Comparison of ENCODE assay signal across 7 mouse cellular contexts in genomic region chr12:37109474-37110012, GRCm38 (mm10). TPM values are rescaled to one million over a fixed set of nuclear protein-coding genes. Genes with fewer than 3 reads are reported as not detected.
A peak's percentile ranks its signal among the peaks of the same experiment; 100 is the strongest.
DNase-seq lines count a peak whose midpoint lies in the region; ATAC-seq and TF ChIP-seq lines count a peak whose summit lies in the region.

No protein-coding gene starts in this region.

- no peak overlapping the region for H3K9ac ChIP-seq in ES-E14 (ENCODE audit: insufficient read depth, low read depth, low read length, poor library complexity, severe bottlenecking)
- H3K9ac ChIP-seq in heart, embryonic 15.5 days, result peak overlapping the region; percentile 50
- no peak overlapping the region for H3K9ac ChIP-seq in liver, embryonic 15.5 days

- H3K27me3 ChIP-seq in C2C12 (ENCODE audit: control insufficient read depth, insufficient read depth, insufficient read length), result no peaks in the 10 kb centered on the region
- H3K27me3 ChIP-seq in heart, embryonic 15.5 days, result peaks cover 41% of the 10 kb centered on the region
- H3K27me3 ChIP-seq in liver, embryonic 15.5 days, result peaks cover 40% of the 10 kb centered on the region

- WGBS in heart, embryonic 15.5 days, result 6% methylated on average over 18 of the region's 18 CpGs
- 7% methylated on average over 18 of the region's 18 CpGs for WGBS in liver, embryonic 15.5 days (ENCODE audit: insufficient replicate concordance)

- no peak for ATAC-seq in heart, embryonic 15.5 days (replicated peaks; ENCODE audit: insufficient number of reproducible peaks, insufficient read depth, low FRiP score, low read depth)
- ATAC-seq in liver, embryonic 15.5 days (ENCODE audit: insufficient read depth), result no peak

- no peak overlapping the region for H3K27ac ChIP-seq in ES-E14 (ENCODE audit: insufficient read depth, low read depth, low read length, poor library complexity, severe bottlenecking)
- peak overlapping the region; percentile 22 for H3K27ac ChIP-seq in heart, embryonic 15.5 days
- H3K27ac ChIP-seq in liver, embryonic 15.5 days (replicated peaks), result no peak overlapping the region

- in situ Hi-C loops in ES-E14 (cut with MboI; ENCODE audit: low sequenced_read_pairs in 2 of 2, unreplicated experiment in 2 of 2), result no loop called here

- TF ChIP-seq CTCF in C2C12 (IDR thresholded peaks at IDR 0.05; ENCODE audit: control insufficient read depth, insufficient read depth, insufficient read length), result no peak

- H3K79me3 ChIP-seq in C2C12 (ENCODE audit: low read depth), result no peaks in the 10 kb centered on the region

- H3K79me2 ChIP-seq in C2C12 (ENCODE audit: control insufficient read depth, insufficient read depth), result no peaks in the 10 kb centered on the region

- H3K36me3 ChIP-seq in C2C12 (ENCODE audit: control insufficient read depth, insufficient read depth), result no peaks in the 10 kb centered on the region
- H3K36me3 ChIP-seq in ES-E14 (ENCODE audit: control insufficient read depth, insufficient read depth, low read length, poor library complexity, severe bottlenecking), result no peaks in the 10 kb centered on the region
- H3K36me3 ChIP-seq in heart, embryonic 15.5 days, result no peaks in the 10 kb centered on the region
- H3K36me3 ChIP-seq in liver, embryonic 15.5 days (replicated peaks), result no peaks in the 10 kb centered on the region

- H3K4me1 ChIP-seq in ES-E14 (ENCODE audit: control insufficient read depth in 2 of 2, insufficient read depth in 2 of 2, low read length in 2 of 2, poor library complexity in 1 of 2), result peaks cover 0 to 5% of the 10 kb centered on the region in 2 experiments; a peak in 1 of 4 replicates
- H3K4me1 ChIP-seq in heart, embryonic 15.5 days (replicated peaks), result peaks cover 15% of the 10 kb centered on the region
- no peaks in the 10 kb centered on the region; the same call in 1 of the 2 replicates for H3K4me1 ChIP-seq in liver, embryonic 15.5 days (replicated peaks)

- H3K4me3 ChIP-seq in C2C12 (ENCODE audit: insufficient read depth, poor library complexity, severe bottlenecking) (no peak overlapping the region), ES-E14 (ENCODE audit: insufficient read depth in 1 of 2, low read depth in 1 of 2, low read length in 2 of 2, poor library complexity in 1 of 2, severe bottlenecking in 1 of 2) (peak overlapping the region; percentile 43 to 44; a peak in 2 of 4 replicates)
- H3K4me3 ChIP-seq in heart, embryonic 15.5 days, result peak overlapping the region; percentile 52
- H3K4me3 ChIP-seq in liver, embryonic 15.5 days (replicated peaks), result peak overlapping the region; percentile 37

- H3K9me3 ChIP-seq in ES-E14 (ENCODE audit: control insufficient read depth, insufficient read depth, low read depth, low read length), result no peaks in the 10 kb centered on the region
- no peaks in the 10 kb centered on the region for H3K9me3 ChIP-seq in heart, embryonic 15.5 days (replicated peaks)
- no peaks in the 10 kb centered on the region for H3K9me3 ChIP-seq in liver, embryonic 15.5 days (replicated peaks)

- peak overlapping the region; percentile 87 for H3K4me2 ChIP-seq in heart, embryonic 15.5 days
- peak overlapping the region; percentile 56 for H3K4me2 ChIP-seq in liver, embryonic 15.5 days

- H3ac ChIP-seq in C2C12 (ENCODE audit: control insufficient read depth, insufficient read length, low read depth), result no peak overlapping the region

- DNase-seq in ES-E14 (ENCODE audit: low read depth, low spot score), result no peak
- no peak for DNase-seq in right cerebral cortex, postnatal 4 days
- DNase-seq in thymus, adult 18-20 months, result no peak
- no peak for DNase-seq in cerebellum, adult 18-20 months

TF ChIP-seq in C2C12, 6 proteins besides CTCF, POLR2A, EP300 and RAD21:
- TF ChIP-seq MYOD1 (IDR thresholded peaks at IDR 0.05; ENCODE audit: control insufficient read depth, insufficient read length, low read depth), result no peak
- TF ChIP-seq MYOG (IDR thresholded peaks at IDR 0.05; ENCODE audit: control insufficient read depth, extremely low read depth, insufficient read length), result no peak
- TF ChIP-seq CEBPB (IDR thresholded peaks at IDR 0.05; ENCODE audit: low read depth), result peak; percentile 76

TF ChIP-seq in ES-E14, 5 proteins besides CTCF, POLR2A, EP300 and RAD21:
- TF ChIP-seq MAFK (IDR thresholded peaks at IDR 0.05; ENCODE audit: insufficient read depth, low read depth, low read length) (no peak), ZNF384 (IDR thresholded peaks at IDR 0.05; ENCODE audit: low read depth, low read length) (no peak), ZC3H11A (IDR thresholded peaks at IDR 0.05; ENCODE audit: borderline replicate concordance, low read depth, low read length) (no peak), HCFC1 (IDR thresholded peaks at IDR 0.05; ENCODE audit: borderline replicate concordance, insufficient read depth, low read length) (no peak), CHD2 (IDR thresholded peaks at IDR 0.05; ENCODE audit: low read depth, low read length) (no peak)
TF ChIP-seq in ES-E14: peak in this region for 0.

RNA-seq across cellular contexts. Expression of gene Meox2, which starts 1.2 kb away (rescaled TPM):
- polyA plus RNA-seq in C2C12 (2012; fragmentation: generic; extraction: Trizol), result 0.66 TPM
- 0.11 and 0.31 TPM in 2 replicates for total RNA-seq in ES-E14 (2012; rRNA removed)
- 5.8 and 5.9 TPM in 2 replicates for polyA plus RNA-seq in heart, embryonic 15.5 days (2015; fragmentation: Nextera tagmentation; extraction: Ambion mirVana)
- polyA plus RNA-seq in liver, embryonic 15.5 days (2015; fragmentation: Nextera tagmentation; extraction: Ambion mirVana), result 0.28 and 0.47 TPM in 2 replicates
